Mouse (Mus musculus) thymus, adult 18-20 months (tissue): ENCODE results near the gene Tmc6.
"Not testable (repeated sequence)": the region's sequence is repeated elsewhere in the genome, so short reads cannot be mapped to it uniquely, and the experiment has no call there.

ENCODE experiments used
- DNase-seq, 2 experiments: peaks; one replicate each; pipeline ENCODE4 v3.0.0; 2022; ENCODE audit warnings: mixed read lengths in 2 of 2

Gene Tmc6

DNA sequence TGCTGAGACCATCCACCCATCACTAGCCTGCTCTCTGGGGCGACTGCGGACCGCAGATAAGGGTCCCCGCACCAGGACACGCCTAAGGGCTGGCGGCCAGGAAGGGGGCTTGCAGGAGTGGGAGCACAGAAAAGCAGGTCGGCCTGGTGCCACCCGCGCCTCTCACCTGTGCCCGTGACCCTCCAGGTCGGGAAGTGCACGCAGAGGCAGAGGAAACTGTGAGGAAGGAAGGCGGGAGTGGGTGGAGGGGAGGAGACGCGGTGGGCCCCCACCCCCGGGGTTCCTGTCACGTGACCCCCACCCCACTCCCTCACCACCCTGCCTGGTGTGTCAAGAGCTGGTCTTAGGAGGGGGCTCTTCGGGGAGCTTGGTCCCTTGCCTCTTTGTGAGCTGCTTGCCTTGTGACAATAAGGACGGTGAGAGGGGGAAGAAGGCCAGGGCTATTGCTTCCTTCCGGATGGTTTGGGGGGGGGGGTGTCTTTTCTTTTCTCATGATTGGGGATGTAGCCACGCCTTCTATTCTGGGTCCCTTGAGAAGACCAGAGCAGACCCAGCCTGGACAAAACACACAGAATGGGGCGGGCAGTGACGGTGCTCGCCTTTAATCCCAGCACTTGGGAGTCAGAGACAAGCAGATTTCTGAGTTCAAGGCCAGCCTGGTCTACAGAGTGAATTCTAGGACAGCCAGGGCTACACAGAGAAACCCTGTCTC lies at the start of gene Tmc6, which contains the start of gene Tmc8:
Gene Tmc6, minus strand, starts transcription at position 206 of the 712 bp plus-strand sequence.
Gene Tmc8, plus strand, starts transcription at position 84 of the 712 bp plus-strand sequence.
- peak; percentile 86 to 92 for DNase-seq

DNA sequence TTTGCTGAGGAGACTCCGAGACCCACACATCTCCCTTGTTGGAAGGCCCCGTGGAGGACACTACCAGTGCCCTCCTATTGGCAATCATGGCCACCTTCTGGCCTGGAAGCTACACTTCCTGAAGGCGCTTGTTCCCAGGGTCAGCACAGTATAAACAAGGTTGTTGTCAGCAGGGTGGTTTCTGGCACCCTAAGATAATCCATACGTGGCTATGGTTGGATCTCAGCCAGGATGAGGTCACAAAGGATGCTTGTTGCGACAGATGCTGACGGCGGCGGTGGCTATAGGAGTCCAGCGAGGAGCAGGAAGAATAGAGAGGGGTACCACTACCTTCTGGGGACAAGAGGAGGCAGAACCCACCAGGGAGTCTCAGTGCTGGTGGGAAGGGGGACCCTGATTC lies 48.4 kb upstream of the Tmc6 start:
- DNase-seq, result no peak

DNA sequence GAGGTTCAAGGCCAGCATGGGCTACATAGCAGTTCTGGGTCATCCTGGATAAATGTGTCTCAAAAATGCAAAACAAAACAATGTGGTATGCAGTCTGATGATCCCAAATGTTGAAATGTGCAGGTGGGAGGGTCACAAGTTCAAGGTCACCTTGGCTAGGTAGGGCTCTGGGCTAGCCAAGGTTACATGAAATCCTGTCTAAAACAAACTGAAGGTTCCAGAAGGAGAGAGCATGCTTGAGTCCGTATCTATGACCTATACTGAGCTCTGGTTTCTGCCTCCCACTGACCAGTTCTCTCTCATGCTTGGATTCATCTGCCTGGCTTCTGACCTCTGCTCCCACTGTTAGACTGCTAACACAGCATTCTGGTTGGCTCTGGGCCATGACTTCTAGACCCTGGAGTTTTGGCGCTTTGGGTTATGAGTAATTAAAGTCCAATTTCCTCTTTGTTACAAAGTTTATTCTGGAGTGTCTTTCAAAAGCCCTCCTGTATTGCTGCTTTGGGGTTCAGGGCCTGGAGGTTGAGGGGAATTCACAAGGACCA lies 47.7 kb upstream of the Tmc6 start:
- no peak for DNase-seq

DNA sequence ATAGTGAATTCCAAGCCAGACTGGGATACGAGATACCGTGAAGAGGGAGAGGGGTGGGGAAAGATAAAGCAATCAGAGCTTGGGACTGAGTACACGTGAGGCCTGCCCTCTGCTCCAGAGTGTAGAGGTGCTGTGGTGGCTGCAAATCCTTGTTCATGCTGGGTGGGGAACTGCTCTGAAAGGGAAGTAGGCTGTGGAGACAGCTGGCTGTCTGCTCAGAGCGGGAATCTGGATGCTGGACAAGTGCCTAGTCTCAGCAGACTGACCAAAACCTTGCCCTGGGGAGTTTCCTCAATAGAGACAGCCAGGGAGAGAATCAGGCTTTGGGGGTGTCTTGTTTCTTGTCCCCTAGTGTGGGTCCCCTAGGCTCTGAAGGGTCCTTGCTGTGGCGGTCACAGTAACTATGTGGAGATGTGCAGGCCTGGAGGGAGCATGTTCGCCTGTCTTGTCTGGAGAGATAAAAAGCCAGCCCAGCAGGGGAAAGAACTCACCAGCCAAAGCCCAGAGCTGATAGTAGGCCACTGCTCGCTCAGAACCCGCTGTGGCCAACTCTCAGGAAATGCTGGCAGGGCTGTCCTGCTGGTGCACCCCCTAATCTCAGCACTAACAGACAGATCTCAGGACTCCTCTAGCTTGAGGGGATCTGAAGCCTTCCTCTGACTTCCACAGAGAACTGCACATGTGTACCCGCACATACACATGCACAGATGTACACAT lies 47.0 kb upstream of the Tmc6 start:
- no peak for DNase-seq

DNA sequence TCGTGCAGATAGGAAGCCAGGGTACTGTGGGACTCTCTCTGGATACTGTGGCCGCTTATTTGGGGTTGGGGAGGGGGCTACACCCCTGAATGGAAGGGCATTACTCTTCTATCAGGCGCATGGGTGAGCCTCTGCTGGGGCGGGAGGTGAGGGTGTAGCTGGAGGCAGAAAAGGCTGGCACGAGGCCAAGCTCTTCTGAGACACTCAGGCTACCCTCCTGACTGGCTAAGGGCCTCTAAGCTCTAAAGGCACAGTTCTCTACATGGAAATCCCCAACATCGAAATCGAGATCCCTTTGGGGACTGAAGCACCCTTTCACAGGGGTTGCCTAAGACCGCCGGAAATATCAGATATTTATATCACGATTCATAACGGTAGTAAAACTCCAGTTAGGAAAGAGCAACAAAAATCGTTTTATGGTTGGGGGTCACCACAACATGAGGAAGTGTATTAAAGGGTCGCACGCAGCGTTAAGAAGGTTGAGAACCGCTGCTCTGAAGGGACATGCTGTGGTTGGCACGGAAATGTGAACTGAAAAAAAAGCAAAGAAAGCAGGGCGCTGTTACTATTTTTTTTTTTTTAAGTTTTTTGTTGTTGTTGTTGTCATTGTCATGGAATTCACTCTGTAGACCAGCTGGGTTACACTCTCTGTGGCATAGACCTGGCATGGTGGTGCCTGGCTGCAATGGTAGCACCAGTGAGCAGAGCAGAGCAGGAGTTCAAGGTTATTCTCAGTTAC lies 46.3 kb upstream of the Tmc6 start:
- DNase-seq, result peak in 1 of 2 experiments; percentile 50

DNA sequence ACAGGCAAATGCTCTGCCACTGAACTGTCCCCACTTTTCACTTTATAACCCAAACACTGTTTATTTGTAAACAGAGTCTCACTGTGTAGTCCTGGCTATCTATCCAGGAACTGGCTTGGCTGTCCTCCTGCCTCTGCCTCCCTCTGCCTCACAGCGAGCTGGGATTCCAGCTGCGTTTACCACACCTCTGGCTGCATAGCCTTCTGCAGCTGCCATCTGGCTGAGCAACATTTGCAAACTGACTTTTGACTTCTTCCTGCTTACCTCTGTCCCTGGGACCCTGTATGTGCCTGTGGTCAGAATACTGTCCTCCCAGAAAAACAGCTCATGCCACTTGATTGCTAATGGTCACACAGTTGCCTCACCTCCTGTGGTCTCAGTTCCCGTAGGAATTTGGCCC lies 45.4 kb upstream of the Tmc6 start:
- no peak for DNase-seq

DNA sequence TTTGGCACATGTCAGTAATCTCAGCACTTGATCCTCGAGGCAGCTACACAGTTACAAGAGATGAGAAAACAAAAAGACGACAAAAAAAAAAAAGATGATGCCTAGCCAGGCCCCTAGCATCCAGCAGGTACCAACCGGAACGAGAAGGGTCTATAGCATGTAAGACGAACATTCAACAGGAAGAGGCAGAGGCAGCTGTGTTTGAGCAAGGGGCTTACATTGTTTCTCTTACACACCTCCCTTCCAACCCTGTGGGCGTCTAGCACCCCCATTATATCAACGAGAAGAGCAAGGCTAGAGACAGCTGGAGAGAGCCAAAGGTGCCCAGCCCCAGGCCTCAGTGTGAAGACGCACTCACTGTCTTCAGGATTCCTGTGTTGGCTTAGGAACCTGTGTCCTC lies 44.9 kb upstream of the Tmc6 start:
- no peak for DNase-seq

DNA sequence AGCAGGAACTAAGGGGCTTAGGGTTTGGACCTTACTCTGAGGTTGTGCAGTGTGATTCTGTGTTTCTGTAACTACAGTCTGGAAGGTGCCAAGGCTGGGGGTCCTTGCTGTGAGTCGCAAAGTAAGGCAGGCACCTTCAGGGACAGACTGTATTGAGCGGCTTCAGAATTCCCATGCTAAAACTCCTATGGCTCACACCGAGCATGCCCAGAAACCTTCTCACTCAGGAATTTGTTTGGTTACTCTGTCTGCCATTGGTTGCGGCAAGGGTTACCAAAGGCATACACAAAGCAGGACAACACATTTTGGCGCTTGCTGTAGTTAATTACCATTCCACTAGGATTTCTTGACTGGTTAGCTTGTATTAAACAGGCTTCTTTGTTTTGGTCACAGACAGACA lies 44.2 kb upstream of the Tmc6 start:
- no peak for DNase-seq

DNA sequence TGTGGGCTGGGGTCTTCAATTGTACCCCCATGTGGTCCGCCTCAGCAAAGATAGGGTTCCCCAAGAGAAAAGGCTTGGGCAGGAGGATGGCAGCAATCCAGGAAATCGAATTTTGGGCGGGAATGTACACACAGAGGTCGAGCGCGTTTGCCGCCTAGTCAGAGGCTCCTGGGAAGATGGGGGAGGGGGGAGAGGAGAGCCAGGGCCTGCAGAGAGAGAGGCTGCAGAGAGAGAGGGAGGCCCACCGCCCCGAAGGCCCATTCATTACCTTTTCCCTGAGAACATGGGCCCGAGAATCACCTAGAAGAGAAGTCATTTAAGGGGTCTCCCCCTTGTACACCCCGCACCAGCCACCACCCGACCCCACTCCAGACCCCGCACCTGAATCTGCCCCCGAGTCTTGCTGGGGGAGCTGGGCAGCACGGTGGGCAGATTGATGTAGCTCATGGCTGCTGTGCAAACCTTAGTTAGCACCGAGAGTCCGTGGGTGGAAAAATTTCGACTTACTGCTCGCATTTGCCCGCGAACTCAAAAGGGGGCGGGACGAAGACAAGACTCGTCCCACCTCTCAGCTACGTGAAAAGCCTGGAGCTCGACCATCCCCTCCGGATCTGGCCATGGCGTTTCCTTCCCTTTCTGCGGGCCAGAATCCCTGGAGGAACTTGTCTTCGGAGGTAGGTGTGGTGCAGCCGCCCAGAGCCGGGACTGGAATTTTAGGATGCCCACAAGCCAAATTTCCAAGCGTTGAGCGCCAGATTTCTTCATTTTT lies 43.5 kb upstream of the Tmc6 start, which contains the start of the genes Afmid and Tk1:
Gene Afmid, plus strand, starts transcription at position 592 of the 769 bp plus-strand sequence.
Gene Tk1, minus strand, starts transcription at position 760 of the 769 bp plus-strand sequence.
- peak; percentile 57 to 65 for DNase-seq

DNA sequence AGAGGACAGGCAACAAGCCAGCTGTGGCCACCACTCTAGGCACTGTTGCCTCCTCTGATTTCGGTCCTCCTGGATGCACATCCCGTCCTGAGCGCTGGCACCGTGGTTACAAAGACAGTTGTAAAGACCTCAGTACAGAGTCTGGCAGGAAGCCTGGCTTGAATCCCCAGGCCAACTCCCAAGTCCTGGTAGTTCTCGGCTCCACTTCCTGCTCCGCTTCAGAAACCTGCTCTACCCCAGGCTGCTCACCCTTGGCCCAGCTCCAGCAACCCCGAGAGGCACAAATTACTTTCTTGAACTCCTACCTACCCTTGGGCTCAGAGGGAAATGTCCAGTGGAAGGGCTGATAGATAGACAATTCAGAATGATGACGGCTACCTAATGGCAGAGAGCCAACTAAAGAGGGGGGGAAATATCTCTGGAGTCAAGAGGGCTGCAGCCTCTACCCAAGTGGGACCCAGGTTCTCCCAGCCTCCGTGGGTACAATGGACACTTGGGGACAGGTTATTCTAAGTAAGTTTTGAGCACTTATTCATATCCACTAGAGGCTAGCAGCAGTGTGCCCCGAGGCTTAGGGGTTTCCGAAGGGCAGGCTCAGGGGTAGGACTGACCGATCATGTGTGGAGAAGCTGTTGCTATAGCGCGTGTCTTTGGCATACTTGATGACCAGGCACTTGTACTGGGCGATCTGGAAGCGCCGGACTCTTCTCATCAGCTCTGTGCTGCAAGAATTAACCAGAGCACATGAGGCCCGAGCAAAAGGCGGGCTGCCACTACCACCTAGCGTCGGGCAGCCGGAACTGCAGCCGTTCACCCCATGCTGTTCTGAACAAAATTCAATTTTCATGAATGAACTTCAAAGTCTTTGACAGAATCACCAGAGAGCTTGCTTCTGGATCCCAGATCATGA lies 42.3 kb upstream of the Tmc6 start:
- DNase-seq, result peak; percentile 54 to 69

DNA sequence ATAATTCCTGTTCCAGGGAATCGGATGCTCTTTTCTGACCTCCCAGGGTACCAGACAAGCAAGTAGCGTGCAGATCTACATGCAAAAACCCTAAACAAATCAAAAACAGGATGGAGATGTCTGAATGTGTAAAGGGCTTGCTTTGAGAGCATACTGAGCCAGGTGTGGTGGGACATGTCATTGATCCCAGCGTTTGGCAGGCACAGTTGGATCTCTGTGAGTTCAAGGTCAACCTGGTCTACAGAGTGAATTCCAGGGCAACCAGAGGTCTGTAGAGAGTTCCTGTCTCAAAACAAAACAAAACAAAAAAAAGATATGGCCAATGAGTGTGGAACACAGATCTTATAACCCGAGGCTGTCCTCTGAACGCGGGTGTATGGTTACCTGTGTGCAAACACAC lies 41.4 kb upstream of the Tmc6 start:
- DNase-seq, result no peak

DNA sequence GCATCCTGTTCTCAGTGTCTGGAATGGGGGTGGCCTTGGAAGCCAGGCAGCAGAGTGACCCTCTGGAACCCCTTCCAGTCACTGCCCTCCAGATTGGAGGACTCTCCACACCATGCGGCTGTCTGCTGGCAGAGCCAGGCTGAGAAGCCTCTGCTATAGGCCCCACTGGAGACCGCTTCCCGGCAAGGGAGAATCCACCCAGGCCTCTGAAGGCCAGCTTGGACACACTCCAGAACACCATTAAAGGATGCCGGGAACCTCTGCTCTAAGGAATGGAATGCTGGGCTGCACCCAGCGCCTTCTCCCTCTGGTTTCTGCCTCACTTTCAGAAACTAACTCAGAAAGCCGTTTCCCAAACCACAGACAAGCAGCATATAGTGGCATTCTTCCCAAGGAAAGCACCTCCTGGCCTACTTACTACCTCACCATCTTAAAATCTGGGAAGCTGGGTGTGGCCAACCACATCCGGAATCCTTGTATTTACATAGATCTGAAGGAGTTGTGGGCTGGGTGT lies 40.8 kb upstream of the Tmc6 start:
- DNase-seq, result no peak

DNA sequence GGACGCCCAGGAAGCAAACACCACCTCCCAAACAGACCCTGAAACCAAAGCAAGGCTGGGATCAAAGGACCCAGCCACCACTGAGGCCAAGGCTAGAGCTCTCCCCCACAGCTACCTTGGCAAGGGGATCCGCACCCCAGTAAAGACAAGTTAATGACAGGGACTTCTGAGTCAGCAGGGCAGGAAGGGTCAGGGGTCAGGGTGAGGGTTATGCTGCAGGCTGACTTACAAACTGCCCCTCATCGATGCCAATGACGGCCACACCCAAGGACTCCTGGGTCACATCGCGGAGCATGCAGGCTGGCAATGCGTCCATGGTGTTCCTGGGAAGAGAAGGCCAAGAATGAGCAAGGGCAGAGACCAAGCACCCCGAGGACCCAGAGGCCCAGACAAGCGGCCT lies 39.9 kb upstream of the Tmc6 start:
- no peak for DNase-seq

DNA sequence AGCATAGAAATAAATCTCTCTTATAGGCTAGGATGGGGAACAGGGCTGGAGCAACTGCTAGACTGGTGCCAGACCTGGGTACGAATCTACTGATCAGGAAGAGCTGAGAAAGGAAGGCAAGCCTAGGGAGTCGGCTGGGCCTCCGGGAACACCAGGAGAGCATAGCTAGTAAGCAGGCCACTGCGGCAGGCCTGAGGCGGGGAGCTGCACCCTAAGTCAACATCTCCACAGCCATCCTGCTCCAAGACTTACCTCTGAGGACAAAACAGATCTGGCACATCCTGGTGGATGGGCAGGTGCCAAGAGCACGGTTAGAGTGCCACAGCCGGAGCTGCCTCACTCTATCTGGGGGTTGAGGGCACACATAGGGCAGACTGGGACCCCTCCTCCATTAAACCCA lies 38.2 kb upstream of the Tmc6 start:
- no peak for DNase-seq

DNA sequence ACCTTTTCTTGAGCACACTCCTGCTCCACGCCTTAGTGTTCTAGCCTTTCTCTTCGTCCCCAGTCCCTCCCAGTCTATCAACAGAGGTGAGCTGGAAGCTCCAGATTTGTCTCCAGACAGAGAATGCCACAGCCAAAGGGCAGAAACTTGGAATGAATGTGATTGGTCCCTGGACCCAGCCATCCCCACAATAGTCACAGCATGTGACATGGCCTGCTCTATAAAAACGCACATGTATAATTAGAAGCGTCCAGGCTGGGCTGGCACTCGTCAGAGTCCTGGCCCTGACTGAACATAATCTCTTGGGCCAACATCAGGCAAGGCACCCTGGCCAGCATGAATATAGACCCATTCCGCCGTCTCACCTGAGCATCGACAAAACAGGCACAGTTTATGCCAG lies 37.1 kb upstream of the Tmc6 start:
- no peak for DNase-seq

DNA sequence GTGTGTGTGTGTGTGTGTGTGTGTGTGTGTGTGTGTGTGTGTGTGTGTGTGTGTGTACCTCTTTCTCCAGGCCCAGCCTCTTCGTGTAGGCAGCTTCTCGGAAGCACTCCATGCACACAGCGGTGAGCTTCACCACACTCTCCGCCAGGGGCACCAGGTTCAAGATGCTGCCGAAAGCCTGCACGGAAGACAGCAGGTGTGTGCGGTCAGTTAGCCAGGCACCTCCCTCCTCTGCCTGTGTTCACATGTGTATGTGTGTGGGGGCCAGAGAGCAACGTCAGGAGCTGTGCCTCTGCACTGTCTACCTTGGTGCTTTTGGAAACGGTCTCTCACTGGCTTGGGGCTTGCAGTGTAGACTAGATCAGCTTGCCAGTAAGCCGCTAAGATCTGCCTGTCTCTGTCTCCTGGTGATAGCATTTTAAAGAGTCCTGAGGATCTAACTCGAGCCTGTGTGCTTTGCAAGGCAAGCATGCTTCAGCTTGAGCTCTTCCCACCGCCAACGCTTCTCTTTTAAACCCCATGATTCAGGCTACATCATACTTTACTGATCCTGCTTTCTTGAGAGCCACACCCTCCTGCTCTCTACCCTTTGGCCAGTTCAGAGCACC lies 34.5 kb upstream of the Tmc6 start:
- DNase-seq, result no peak

DNA sequence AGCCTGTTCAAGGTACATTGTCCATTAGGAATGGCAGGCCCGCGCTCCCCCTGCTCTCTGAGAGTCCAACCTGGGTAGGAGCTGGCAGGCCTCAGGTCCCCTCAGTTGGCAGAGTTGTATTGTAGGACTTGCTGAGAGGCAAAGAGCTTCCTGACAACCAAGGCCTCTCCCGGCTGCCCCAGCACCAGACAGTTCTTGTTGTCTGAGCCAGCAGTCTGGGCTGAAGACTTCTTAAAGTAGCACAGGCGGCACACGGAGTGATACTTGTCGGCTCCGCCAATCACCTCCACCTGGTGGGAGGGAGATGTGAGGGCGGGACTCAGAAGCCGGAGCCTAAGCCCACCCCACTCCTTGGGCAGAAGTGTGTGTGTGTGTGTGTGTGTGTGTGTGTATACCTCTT lies 33.9 kb upstream of the Tmc6 start:
- not testable (repeated sequence) for DNase-seq

DNA sequence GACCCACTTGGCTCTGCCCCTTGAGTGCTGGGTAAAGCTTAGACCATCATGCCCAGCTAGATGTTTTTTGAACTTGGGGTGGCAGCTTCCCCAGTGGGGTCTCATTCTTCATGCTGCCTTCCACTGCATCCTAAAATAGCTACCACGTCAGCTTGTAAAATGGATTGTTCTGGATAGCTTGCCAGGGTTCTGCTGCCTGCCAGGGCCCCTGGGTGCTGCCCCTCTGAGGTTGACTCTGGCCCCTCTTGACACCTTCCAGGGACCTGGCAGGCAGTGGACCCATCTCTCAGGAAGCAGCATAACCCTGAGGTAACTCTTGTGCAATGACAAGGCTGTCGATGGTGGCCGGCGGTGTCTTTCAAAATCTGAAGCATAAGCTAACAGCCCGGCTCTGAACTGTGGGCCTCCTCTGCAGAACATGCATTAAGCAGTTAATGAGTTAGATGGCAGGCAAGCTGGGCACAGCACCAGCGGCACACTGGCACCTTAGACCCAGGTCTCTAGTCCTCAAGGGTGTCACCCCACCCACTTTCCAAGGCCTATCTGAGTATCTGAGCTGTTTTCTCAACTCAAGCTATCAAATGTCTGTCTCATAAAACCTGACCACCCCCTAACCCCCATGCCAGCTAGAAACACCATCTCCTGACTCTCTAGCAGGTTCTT lies 32.8 kb upstream of the Tmc6 start:
- no peak for DNase-seq

DNA sequence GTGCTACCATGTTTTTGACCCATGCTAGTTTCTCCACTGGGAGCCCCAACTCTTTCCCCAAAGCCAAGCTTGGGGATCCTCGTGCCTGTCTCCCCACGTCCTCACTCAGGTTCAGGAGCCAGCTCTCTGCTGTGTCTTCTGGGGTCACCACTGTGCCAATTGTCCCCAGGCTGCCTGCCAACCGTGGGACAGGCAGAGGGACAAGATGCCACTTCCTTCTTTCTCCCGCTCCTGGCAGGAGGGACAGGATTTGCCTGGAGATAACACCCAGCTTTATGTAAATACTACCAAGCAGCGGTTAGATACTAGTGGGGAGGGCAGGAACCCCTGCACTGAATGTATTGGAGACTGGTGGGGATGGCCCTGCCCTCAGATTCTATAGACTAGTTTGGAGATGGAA lies 31.9 kb upstream of the Tmc6 start:
- no peak for DNase-seq

DNA sequence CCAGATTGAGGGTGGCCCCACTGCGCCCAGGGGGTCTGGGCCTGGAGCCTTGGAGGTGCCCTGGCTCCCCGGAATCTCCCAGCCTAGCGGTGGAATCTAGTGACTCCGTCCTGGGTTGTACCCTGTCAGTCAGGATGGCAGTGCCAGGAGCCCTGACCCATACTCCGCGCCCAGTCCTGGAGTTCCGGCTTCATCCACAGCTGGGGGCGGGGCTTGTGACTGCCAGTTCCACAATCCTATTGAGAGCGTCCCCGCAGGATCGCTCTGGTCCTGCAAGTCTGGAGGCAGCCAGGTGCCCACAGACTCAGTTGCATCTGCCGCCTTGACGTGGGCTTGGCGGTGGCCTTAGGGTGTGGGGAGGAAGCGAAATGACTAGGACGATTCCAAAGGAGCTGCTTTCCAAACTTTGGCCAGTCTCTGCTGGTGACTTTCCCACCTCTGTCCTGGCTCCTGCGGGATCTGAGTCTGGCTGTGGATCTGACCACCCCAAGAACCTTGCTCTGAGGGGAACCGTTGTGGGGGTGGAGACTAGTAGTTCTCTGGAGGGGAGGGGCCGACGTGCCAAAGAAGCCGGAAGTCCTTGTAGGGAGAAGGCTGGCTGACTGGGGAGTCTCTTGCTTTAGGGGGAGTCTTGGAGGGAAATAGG lies 28.5 kb upstream of the Tmc6 start:
- DNase-seq, result peak; percentile 67 to 80
